8 mouse cellular contexts compared by ENCODE assay signal in genomic region chr2:24574616-24575015, GRCm38 (mm10).
DNase-seq lines count a peak whose midpoint lies in the region; ATAC-seq lines count a peak whose summit lies in the region.

No protein-coding gene starts in this region.

- DNase-seq in liver, result peak; percentile 25
- DNase-seq in NIH3T3 (ENCODE audit: low read depth), result peak; percentile 46
- DNase-seq in cerebellum, adult 8-10 months, result peak; percentile 25
- DNase-seq in gastrocnemius, postnatal 4 days (ENCODE audit: low spot score in 2 of 2), result peak; percentile 31 to 58
- peak; percentile 79 to 82 for DNase-seq in left cerebral cortex, adult 18-20 months (ENCODE audit: low spot score in 2 of 2)
- peak; percentile 3 for DNase-seq in retina, adult 2 months (ENCODE audit: low read depth, low spot score)

- no peaks in the 10 kb centered on the region for H3K9me3 ChIP-seq in liver, embryonic 12.5 days (replicated peaks)

- H3K4me1 ChIP-seq in liver, embryonic 12.5 days, result no peaks in the 10 kb centered on the region

- no peak overlapping the region for H3K4me2 ChIP-seq in liver, embryonic 12.5 days

- ATAC-seq in liver, embryonic 12.5 days, result no peak
- no peak for ATAC-seq in inflammation-experienced regulatory T-cells, adult 6 months

- peaks cover 7% of the 10 kb centered on the region; the same call in 1 of the 2 replicates for H3K27me3 ChIP-seq in liver, embryonic 12.5 days (replicated peaks)

- H3K27ac ChIP-seq in liver, embryonic 12.5 days, result no peak overlapping the region

- H3K9ac ChIP-seq in liver, embryonic 12.5 days, result no peak overlapping the region

- H3K4me3 ChIP-seq in liver, embryonic 12.5 days, result no peak overlapping the region

- no peaks in the 10 kb centered on the region for H3K36me3 ChIP-seq in liver, embryonic 12.5 days

- WGBS in liver, embryonic 12.5 days (ENCODE audit: insufficient replicate concordance), result 18% methylated on average over 3 of the region's 3 CpGs

Comparison
In these comparisons a context has a peak if more than half of its experiments do, and no peak if none do; other contexts are left out.
1. DNase-seq: peak in every context shown above with its lines; median percentile 80 in left cerebral cortex, adult 18-20 months; 46 in NIH3T3; 44 in gastrocnemius, postnatal 4 days; 25 in liver; 25 in cerebellum, adult 8-10 months; 3 in retina, adult 2 months.